Mouse (Mus musculus) hematopoietic multipotent progenitor cell, adult 10-12 weeks (in vitro differentiated cells): ENCODE data around the gene Dntt. TPM values are rescaled to one million over a fixed set of nuclear protein-coding genes. Genes with fewer than 3 reads are reported as not detected.

Experiments used
- polyA plus RNA-seq: library from polyadenylated mRNA; stranded (reverse); fragments of >175 nt; gene quantifications from 2 replicates; pipeline ENCODE4 v1.2.3, GENCODE M21; 2012; ENCODE audit warnings: low replicate concordance

The Dntt gene
- 0.49 and 0.55 TPM in 2 replicates for polyA plus RNA-seq

GRCm38 (mm10) chr19:41029219-41029618 is at the start of gene Dntt:
Gene Dntt, plus strand, starts transcription at chr19:41029275.

GRCm38 (mm10) chr19:40994057-40994585 is 35.0 kb upstream of the Dntt start, which contains the start of gene Blnk:
Gene Blnk, minus strand, starts transcription at chr19:40994535.

GRCm38 (mm10) chr19:41076906-41077305 is 47.8 kb downstream of the Dntt start, which contains the start of gene Opalin:
Gene Opalin, minus strand, starts transcription at chr19:41077113.

Other genes with a start within 250 kb of the Dntt start
- gene Ccnj, start 198.0 kb upstream of the Dntt start, polyA plus RNA-seq: 3.3 and 3.6 TPM in 2 replicates
- gene Zfp518a, start 134.6 kb upstream of the Dntt start, polyA plus RNA-seq: 0.43 and 2.0 TPM in 2 replicates
- 24.0 and 126 TPM in 2 replicates for gene Blnk, start 34.7 kb upstream of the Dntt start, polyA plus RNA-seq
- not detected in 2 replicates for gene Opalin, start 47.8 kb downstream of the Dntt start, polyA plus RNA-seq
- gene Tll2, start 177.6 kb downstream of the Dntt start, polyA plus RNA-seq: not detected in 2 replicates
- gene Tm9sf3, start 234.7 kb downstream of the Dntt start, polyA plus RNA-seq: 30.7 and 43.6 TPM in 2 replicates